Comparison of ENCODE assay signal across 17 mouse cellular contexts in genomic region chr11:85013121-85013520, GRCm38 (mm10). TPM values are rescaled to one million over a fixed set of nuclear protein-coding genes. Genes with fewer than 3 reads are reported as not detected.
DNase-seq lines count a peak whose midpoint lies in the region; ATAC-seq and TF ChIP-seq lines count a peak whose summit lies in the region.
"Had no signal": no experiment of that assay in that cellular context is flagged by ENCODE, and none has a peak within 500 bp of the region (broad histone marks: within the 10 kb centered on the region; RNA-seq: fewer than 3 reads in every experiment).

No protein-coding gene starts in this region.

- H3K4me3 ChIP-seq in heart, postnatal 0 days (ENCODE audit: low read depth, low read length), result no peak overlapping the region
- no peak overlapping the region for H3K4me3 ChIP-seq in midbrain, postnatal 0 days (ENCODE audit: low read depth, low read length)
- H3K4me3 ChIP-seq in midbrain, embryonic 10.5 days, result no peak overlapping the region
- H3K4me3 ChIP-seq: forebrain, embryonic 15.5 days; heart, embryonic 13.5 days; hindbrain, embryonic 13.5 days; kidney, embryonic 15.5 days; limb, embryonic 10.5 days; megakaryocyte, embryonic 14.5 days had no signal

- H3K27me3 ChIP-seq in heart, postnatal 0 days (ENCODE audit: control insufficient read depth, insufficient read depth, low read length), result no peaks in the 10 kb centered on the region
- H3K27me3 ChIP-seq in midbrain, postnatal 0 days (ENCODE audit: insufficient read depth, low read length), result no peaks in the 10 kb centered on the region
- no peaks in the 10 kb centered on the region for H3K27me3 ChIP-seq in midbrain, embryonic 10.5 days (ENCODE audit: low read depth, poor library complexity, severe bottlenecking)
- H3K27me3 ChIP-seq: forebrain, embryonic 15.5 days; heart, embryonic 13.5 days; hindbrain, embryonic 13.5 days; kidney, embryonic 15.5 days; megakaryocyte, embryonic 14.5 days had no signal

- peaks cover 39% of the 10 kb centered on the region for H3K36me3 ChIP-seq in heart, postnatal 0 days (replicated peaks; ENCODE audit: control insufficient read depth, insufficient read depth, low read length)
- peaks cover 13% of the 10 kb centered on the region for H3K36me3 ChIP-seq in midbrain, postnatal 0 days (ENCODE audit: insufficient read depth, low read length)
- peaks cover 51% of the 10 kb centered on the region for H3K36me3 ChIP-seq in midbrain, embryonic 10.5 days

- intact Hi-C loops in gastrocnemius, postnatal 36 days (cut with DNase I), result no loop called here

- no peaks in the 10 kb centered on the region for H3K9me3 ChIP-seq in heart, postnatal 0 days (replicated peaks; ENCODE audit: control insufficient read depth, low read length)
- H3K9me3 ChIP-seq in midbrain, postnatal 0 days (ENCODE audit: low read length), result no peaks in the 10 kb centered on the region
- no peaks in the 10 kb centered on the region for H3K9me3 ChIP-seq in midbrain, embryonic 10.5 days (replicated peaks)
- H3K9me3 ChIP-seq: forebrain, embryonic 15.5 days; heart, embryonic 13.5 days; hindbrain, embryonic 13.5 days; kidney, embryonic 15.5 days; limb, embryonic 10.5 days; megakaryocyte, embryonic 14.5 days had no signal

- no peaks in the 10 kb centered on the region for H3K4me1 ChIP-seq in heart, postnatal 0 days (ENCODE audit: control insufficient read depth, insufficient read depth)
- no peaks in the 10 kb centered on the region for H3K4me1 ChIP-seq in midbrain, postnatal 0 days (ENCODE audit: insufficient read depth, low read length)
- H3K4me1 ChIP-seq in midbrain, embryonic 10.5 days, result no peaks in the 10 kb centered on the region
- H3K4me1 ChIP-seq: forebrain, embryonic 15.5 days; heart, embryonic 13.5 days; hindbrain, embryonic 13.5 days; kidney, embryonic 15.5 days; limb, embryonic 10.5 days; megakaryocyte, embryonic 14.5 days had no signal

- peak; percentile 1; the same call in 1 of the 2 replicates for TF ChIP-seq CTCF in heart, postnatal 0 days (IDR thresholded peaks at IDR 0.05; ENCODE audit: low read depth)
- peak; percentile 49 for TF ChIP-seq CTCF in midbrain, postnatal 0 days (IDR thresholded peaks at IDR 0.05)

- no peak overlapping the region for H3K27ac ChIP-seq in heart, postnatal 0 days (ENCODE audit: low read depth)
- no peak overlapping the region for H3K27ac ChIP-seq in midbrain, postnatal 0 days (ENCODE audit: low read depth, low read length)
- H3K27ac ChIP-seq in midbrain, embryonic 10.5 days (replicated peaks), result no peak overlapping the region
- H3K27ac ChIP-seq: forebrain, embryonic 15.5 days; heart, embryonic 13.5 days; hindbrain, embryonic 13.5 days; kidney, embryonic 15.5 days; limb, embryonic 10.5 days had no signal

- ATAC-seq in heart, postnatal 0 days (ENCODE audit: insufficient read depth, low read depth), result no peak
- ATAC-seq in midbrain, postnatal 0 days (ENCODE audit: low FRiP score), result no peak
- ATAC-seq: forebrain, embryonic 15.5 days had no signal

- no peak overlapping the region for H3K4me2 ChIP-seq in heart, postnatal 0 days (ENCODE audit: low read depth, low read length)
- H3K4me2 ChIP-seq in midbrain, postnatal 0 days (ENCODE audit: low read depth, low read length, poor library complexity, severe bottlenecking), result no peak overlapping the region
- H3K4me2 ChIP-seq: forebrain, embryonic 15.5 days; heart, embryonic 13.5 days; hindbrain, embryonic 13.5 days; kidney, embryonic 15.5 days had no signal

- H3K9ac ChIP-seq in heart, postnatal 0 days (replicated peaks; ENCODE audit: low read depth, low read length), result no peak overlapping the region
- no peak overlapping the region for H3K9ac ChIP-seq in midbrain, postnatal 0 days (replicated peaks; ENCODE audit: low read length, poor library complexity, severe bottlenecking)
- H3K9ac ChIP-seq: forebrain, embryonic 15.5 days; heart, embryonic 13.5 days; hindbrain, embryonic 13.5 days; kidney, embryonic 15.5 days had no signal

- TF ChIP-seq EP300 in heart, postnatal 0 days (IDR thresholded peaks at IDR 0.05; ENCODE audit: low read depth), result no peak

- DNase-seq in heart, postnatal 0 days (ENCODE audit: low spot score), result no peak
- no peak for DNase-seq in heart, adult 9 months (ENCODE audit: low spot score in 2 of 2)
- DNase-seq in midbrain, postnatal 0 days (ENCODE audit: low spot score), result peak; percentile 9
- DNase-seq in midbrain, embryonic 10.5 days (ENCODE audit: low spot score), result no peak
- DNase-seq in brain, adult 2 months (ENCODE audit: low read depth, low spot score), result peak; percentile 8
- no peak for DNase-seq in gastrocnemius, adult 8-10 months (ENCODE audit: low spot score in 2 of 2)
- no peak for DNase-seq in gastrocnemius, postnatal 36 days
- no peak for DNase-seq in spleen, postnatal 4 days (ENCODE audit: low spot score in 2 of 2)
- DNase-seq: gastrocnemius, postnatal 25 days; layer of hippocampus, postnatal 36 days; lung, adult 2 months had no signal

RNA-seq across cellular contexts. Expression of gene Car4, which starts 55.5 kb away (rescaled TPM):
- total RNA-seq in heart, postnatal 0 days (2014; rRNA removed; ENCODE audit: low replicate concordance), result 7.4 TPM in 1 of 2 replicates, not detected in the other
- polyA plus RNA-seq in heart, postnatal 0 days (2015; fragmentation: Nextera tagmentation; extraction: Ambion mirVana), result 30.8 and 33.7 TPM in 2 replicates
- 0.71 and 1.5 TPM in 2 replicates for total RNA-seq in midbrain, postnatal 0 days (2014; rRNA removed)
- polyA plus RNA-seq in midbrain, postnatal 0 days (2015; fragmentation: Nextera tagmentation; extraction: Ambion mirVana), result 9.0 and 12.1 TPM in 2 replicates
- polyA plus RNA-seq in midbrain, embryonic 10.5 days (2016; fragmentation: Nextera tagmentation; extraction: Ambion mirVana), result 9.3 and 16.8 TPM in 2 replicates
- 1 to 10 TPM; 3.4 to 8.8 (median 7.0) TPM for total RNA-seq in gastrocnemius, adult 8-10 months (2022)
- 10 to 100 TPM; 12.9 to 14.6 TPM for total RNA-seq in gastrocnemius, postnatal 36 days (2021)

Comparison
In these comparisons a context has a peak if more than half of its experiments do, and no peak if none do; other contexts are left out.
1. DNase-seq: peak in midbrain, postnatal 0 days (single experiment) and brain, adult 2 months (single experiment); none in heart, postnatal 0 days (single experiment), heart, adult 9 months (0 of 2), midbrain, embryonic 10.5 days (single experiment), gastrocnemius, adult 8-10 months (0 of 2), gastrocnemius, postnatal 36 days (0 of 2) and spleen, postnatal 4 days (0 of 2).